Mouse (Mus musculus) right cerebral cortex, postnatal 10 days (tissue): Measurements from ENCODE around the gene Gm45713.
A peak's percentile ranks its signal among the peaks of the same experiment; 100 is the strongest.

ENCODE experiments used
- DNase-seq, 2 experiments: peaks; one replicate each; pipeline ENCODE4 v3.0.0; 2021; ENCODE audit warnings: low spot score in 2 of 2

The Gm45713 gene

GRCm38 (mm10) chr7:45144368-45145174 lies 8.5 kb upstream of the Gm45713 start:
- DNase-seq = no peak

GRCm38 (mm10) chr7:45141914-45142313 lies 5.9 kb upstream of the Gm45713 start:
- DNase-seq = no peak

- no peak for DNase-seq
These were observed 5.3 kb upstream of the Gm45713 start for GRCm38 (mm10) chr7:45141319-45141718.

DNA sequence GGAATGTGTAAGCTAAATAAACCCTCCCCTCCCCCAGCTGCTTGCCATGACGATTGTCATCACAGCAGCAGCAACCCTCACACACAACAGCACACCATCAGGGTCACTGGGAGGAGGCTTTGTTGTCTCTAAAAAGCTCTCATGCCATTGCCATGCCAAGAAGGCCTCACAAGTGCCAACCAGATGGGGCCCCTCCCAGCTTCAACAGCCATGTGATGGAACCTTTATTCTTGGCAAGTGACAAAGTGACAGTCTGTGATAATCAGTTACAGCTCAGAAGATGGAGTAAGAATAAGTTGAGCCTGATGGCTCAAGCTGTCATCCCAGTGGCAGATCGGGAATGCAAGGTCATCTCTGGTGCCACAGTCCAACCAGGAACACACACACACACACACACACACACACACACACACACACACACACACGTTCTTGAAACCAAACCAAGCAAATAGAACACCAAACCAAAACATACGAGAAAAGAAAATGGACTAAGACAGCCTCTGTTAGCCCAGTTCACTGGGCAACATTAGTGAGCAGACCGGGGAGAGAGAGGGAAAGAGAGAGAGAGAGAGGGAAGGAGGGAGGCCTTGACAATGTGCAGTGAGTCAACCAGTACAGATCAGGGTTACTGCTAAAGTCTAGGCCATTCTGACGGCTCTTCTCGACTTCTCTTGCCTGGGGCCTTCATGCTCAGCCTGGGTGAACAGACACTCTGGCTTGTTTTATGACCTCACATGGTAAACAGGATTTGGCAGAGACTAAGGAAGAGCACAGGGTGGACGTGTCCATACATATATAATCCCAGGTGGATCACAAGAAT lies 4.1 kb upstream of the Gm45713 start:
- no peak for DNase-seq

GRCm38 (mm10) chr7:45138403-45138802 lies 2.4 kb upstream of the Gm45713 start:
- no peak for DNase-seq

DNA sequence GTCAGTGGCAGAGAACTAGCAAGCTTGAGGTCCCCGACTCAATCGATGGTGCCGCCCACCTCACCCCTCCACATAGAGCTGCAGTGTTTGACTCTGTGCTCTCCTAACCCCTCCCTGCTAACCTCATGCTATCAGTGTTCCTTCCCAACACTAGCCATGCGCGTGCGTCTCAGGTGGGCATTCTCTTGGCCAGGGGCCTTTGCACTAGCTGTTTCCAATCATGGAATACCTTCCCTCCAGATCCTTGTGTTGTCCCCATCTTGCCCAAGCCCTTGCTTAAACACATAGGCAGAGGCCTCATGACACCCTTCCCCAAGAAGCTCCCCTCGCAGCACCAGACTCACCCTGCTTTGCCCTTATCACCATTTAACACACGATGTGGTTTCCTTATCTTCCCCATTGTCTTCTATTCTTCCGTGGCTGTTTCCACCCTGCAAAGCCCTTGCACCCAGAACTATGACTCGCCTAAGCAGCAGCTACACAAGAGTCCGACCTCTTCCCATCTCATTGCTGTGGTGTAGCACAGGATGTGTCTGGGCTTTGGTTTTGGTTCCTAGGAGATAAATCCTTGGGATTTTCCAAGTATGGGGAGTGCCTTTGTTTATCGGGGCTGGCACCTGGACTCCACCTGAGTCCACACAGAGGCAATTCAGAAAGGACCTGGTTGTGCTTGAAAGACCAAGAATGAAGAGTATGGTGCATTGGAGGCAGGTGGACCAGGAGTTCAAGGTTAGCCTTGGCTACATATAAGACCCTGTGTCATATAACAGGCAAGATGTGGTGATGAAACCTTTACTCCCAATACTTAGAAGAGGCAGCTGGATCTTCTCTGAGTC lies 1.4 kb upstream of the Gm45713 start:
- DNase-seq = no peak

GRCm38 (mm10) chr7:45135370-45135769 lies 661 bp downstream of the Gm45713 start:
- DNase-seq = no peak

DNA sequence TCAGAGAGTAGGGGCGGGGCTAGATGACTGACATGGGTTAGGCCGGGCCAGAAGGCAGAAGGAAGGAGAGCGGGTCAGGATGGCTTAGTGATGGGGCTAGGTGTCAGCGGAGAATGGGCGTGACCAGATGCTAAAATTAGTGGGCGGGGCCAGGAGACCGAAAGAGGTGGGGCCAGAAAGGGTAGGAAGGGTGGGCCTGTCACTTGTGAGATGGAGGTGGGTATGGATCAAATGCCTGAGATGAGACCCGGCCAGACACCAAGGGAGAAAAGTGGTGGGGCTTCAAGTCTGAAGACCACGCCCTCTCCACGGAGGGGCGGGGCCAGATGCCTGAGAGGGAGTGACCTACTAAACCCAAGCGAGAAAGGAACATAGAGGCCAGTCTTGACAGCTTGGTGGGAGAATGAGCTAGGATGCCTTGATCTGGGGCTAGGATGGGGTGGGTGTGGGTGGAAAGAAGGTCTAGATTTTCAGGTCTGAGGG lies 1.4 kb downstream of the Gm45713 start:
- no peak for DNase-seq

DNA sequence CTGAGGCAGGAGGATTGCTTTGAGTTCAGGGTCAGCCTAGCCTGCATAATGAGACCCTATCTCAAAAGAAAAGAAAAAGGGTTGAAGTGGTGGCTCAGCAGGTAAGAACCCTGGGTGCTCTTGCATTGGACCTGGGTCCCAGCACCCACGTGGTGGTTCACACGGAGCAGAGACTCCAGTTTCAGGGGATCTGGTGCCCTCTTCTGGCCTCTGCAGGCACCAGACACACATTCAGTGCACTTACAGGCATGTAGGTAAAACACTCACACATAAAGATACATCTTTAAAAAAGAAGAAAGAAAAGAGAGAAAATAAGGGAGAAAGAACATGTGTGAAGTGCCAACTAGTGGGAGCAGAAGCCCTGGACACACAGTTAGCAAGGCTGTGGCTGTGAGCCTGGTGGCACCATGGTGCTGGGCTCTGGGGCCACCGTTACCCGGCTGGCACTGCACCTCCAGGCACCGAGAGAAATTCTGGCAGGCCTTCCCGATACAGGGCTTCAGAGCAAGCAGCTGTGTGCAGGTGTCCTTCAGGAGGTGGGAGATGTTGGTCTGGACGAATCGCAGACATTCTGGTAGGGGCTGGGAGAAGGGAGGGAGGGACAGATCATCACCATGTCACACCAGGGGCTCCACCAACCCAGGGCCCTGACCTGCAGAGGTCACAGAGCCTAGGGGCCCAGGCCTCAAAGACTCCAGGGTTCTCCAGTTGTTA lies 2.4 kb downstream of the Gm45713 start:
- DNase-seq = no peak

GRCm38 (mm10) chr7:45131850-45132249 lies 4.2 kb downstream of the Gm45713 start:
- no peak for DNase-seq

GRCm38 (mm10) chr7:45129776-45130512 lies 6.1 kb downstream of the Gm45713 start:
- DNase-seq = peak in 1 of 2 experiments; percentile 33

GRCm38 (mm10) chr7:45129318-45129717 lies 6.7 kb downstream of the Gm45713 start:
- no peak for DNase-seq

GRCm38 (mm10) chr7:45128624-45129246 lies 7.3 kb downstream of the Gm45713 start, which contains the start of gene Rpl13a:
Rpl13a (minus strand) TSS chr7:45128761.
- DNase-seq = peak; percentile 99 to 100

DNA sequence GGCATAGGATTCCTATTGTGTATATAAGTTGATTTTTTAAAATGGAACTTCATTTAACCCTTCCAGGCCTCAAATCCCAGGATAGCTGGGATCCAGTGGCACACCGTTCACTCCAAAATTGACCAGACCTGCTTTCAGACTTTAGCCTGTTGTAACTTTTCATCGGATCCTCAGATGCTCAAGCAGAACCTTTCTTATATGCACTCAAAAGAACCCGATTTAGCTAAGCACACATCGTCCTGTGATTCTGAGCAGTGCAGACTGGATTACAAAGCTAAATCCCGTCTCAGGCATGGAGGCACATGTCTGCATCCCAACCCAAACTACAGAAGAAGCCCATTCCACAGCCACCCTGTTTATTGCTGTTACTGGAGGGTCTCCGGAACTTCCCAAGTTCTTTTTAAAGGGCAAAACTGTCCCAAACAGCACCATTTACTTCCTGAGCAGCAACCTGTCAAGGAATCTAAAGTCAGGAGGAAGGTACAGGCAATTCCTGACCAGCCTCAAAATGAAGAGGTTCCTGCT lies 8.3 kb downstream of the Gm45713 start:
- no peak for DNase-seq

GRCm38 (mm10) chr7:45126844-45127699 lies 9.0 kb downstream of the Gm45713 start:
- peak in 1 of 2 experiments; percentile 27 for DNase-seq

DNA sequence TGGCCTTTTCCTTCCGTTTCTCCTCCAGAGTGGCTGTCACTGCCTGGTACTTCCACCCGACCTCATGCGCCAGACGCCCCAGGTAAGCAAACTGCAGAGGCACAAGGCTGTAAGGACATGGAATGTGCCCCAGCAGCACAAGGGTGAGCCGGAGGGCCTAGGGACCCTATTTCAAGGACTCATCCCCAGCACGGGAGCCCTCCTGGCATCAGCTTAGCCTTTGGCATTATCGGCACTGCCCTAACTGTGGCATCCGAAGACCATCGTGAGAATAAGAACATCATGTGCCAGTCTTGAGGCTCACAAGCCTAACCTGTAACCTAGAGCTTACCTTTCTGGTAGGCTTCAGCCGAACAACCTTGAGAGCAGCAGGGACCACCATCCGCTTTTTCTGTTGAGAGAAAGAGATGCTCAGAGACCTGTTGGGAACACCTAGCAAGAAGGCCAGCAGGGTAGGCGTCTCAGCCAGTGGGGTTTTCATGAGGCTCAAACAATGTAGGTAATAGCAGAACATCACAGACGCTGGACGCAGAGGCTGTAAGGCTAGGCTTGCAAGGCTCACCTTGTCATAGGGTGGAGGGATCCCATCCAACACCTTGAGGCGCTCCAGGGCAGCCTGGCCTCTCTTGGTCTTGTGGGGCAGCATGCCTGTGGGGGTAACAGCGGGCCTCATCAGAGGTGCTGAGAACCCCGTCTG lies 9.7 kb downstream of the Gm45713 start:
- peak in 1 of 2 experiments; percentile 52 for DNase-seq

DNA sequence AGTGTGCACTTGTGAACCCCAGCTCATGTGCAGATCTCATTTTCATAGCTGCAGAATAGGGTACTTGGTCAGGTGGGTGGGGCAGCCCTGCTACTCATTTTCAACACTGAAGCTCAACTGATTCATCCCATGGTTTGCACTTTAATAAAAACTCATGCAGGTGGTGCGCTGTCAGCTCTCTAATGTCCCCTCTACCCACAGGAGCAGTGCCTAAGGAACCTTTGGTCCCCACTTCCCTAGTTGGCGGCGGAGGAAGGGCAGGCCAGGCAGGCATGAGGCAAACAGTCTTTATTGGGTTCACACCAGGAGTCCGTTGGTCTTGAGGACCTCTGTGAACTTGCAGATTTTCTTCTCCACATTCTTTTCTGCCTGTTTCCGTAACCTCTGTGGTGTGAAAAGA lies 10.4 kb downstream of the Gm45713 start:
- peak in 1 of 2 experiments; percentile 46 for DNase-seq

- peak in 1 of 2 experiments; percentile 37 for DNase-seq
These were observed 10.9 kb downstream of the Gm45713 start for GRCm38 (mm10) chr7:45125144-45125600.
